Mouse (Mus musculus): ENCODE data around the gene Nms.

Gene Nms

GRCm38 (mm10) chr1:38938849-38939248, at the start of gene Nms:
Gene Nms (plus strand): TSS chr1:38939149.
- no peak for DNase-seq (ENCODE audit: low read depth, low spot score)

GRCm38 (mm10) chr1:38891444-38891843, 47.5 kb upstream of the Nms start:
- no peak for DNase-seq (ENCODE audit: low read depth, low spot score)

- DNase-seq (ENCODE audit: low read depth, low spot score): no peak
Observed at GRCm38 (mm10) chr1:38893081-38893480, 45.9 kb upstream of the Nms start.

GRCm38 (mm10) chr1:38897431-38898248, 41.3 kb upstream of the Nms start, which contains the start of gene Chst10:
Gene Chst10 (minus strand): TSS chr1:38898161.
- peak; percentile 69 for DNase-seq (ENCODE audit: low read depth, low spot score)

- DNase-seq (ENCODE audit: low read depth, low spot score): no peak
Observed at GRCm38 (mm10) chr1:38902571-38902970, 36.4 kb upstream of the Nms start.

GRCm38 (mm10) chr1:38903985-38904384, 35.0 kb upstream of the Nms start:
- no peak for DNase-seq (ENCODE audit: low read depth, low spot score)

GRCm38 (mm10) chr1:38928996-38929395, 10.0 kb upstream of the Nms start:
- no peak for DNase-seq (ENCODE audit: low read depth, low spot score)

GRCm38 (mm10) chr1:38929468-38929867, 9.5 kb upstream of the Nms start:
- DNase-seq (ENCODE audit: low read depth, low spot score): no peak

GRCm38 (mm10) chr1:38930767-38931166, 8.2 kb upstream of the Nms start:
- DNase-seq (ENCODE audit: low read depth, low spot score): no peak

GRCm38 (mm10) chr1:38934668-38935067, 4.3 kb upstream of the Nms start:
- no peak for DNase-seq (ENCODE audit: low read depth, low spot score)

GRCm38 (mm10) chr1:38936780-38937179, 2.2 kb upstream of the Nms start:
- DNase-seq (ENCODE audit: low read depth, low spot score): peak; percentile 54

GRCm38 (mm10) chr1:38939608-38940007, 659 bp downstream of the Nms start:
- no peak for DNase-seq (ENCODE audit: low read depth, low spot score)

- no peak for DNase-seq (ENCODE audit: low read depth, low spot score)
Observed at GRCm38 (mm10) chr1:38956457-38956856, 17.5 kb downstream of the Nms start.

GRCm38 (mm10) chr1:38969116-38969515, 30.2 kb downstream of the Nms start:
- DNase-seq (ENCODE audit: low read depth, low spot score): no peak

- DNase-seq (ENCODE audit: low read depth, low spot score): no peak
Observed at GRCm38 (mm10) chr1:38971712-38972111, 32.8 kb downstream of the Nms start.

- no peak for DNase-seq (ENCODE audit: low read depth, low spot score)
Observed at GRCm38 (mm10) chr1:38972986-38973592, 34.1 kb downstream of the Nms start.

- no peak for DNase-seq (ENCODE audit: low read depth, low spot score)
Observed at GRCm38 (mm10) chr1:38979953-38980352, 41.0 kb downstream of the Nms start.

- no peak for DNase-seq (ENCODE audit: low read depth, low spot score)
Observed at GRCm38 (mm10) chr1:38983870-38984269, 44.9 kb downstream of the Nms start.

GRCm38 (mm10) chr1:38985308-38985707, 46.4 kb downstream of the Nms start, which contains the start of gene Pdcl3:
Gene Pdcl3 (plus strand): TSS chr1:38985608.
- DNase-seq (ENCODE audit: low read depth, low spot score): no peak

- peak; percentile 93 for DNase-seq (ENCODE audit: low read depth, low spot score)
Observed at GRCm38 (mm10) chr1:38987080-38987864, 48.3 kb downstream of the Nms start.

- DNase-seq (ENCODE audit: low read depth, low spot score): no peak
Observed at GRCm38 (mm10) chr1:38987865-38988211, 48.9 kb downstream of the Nms start.

GRCm38 (mm10) chr1:38988357-38988756, 49.4 kb downstream of the Nms start:
- no peak for DNase-seq (ENCODE audit: low read depth, low spot score)

Measured in retina, postnatal 7 days (tissue).